Mouse (Mus musculus) neural tube, embryonic 13.5 days (tissue): Measurements from ENCODE around the gene Nono. TPM values are rescaled to one million over a fixed set of nuclear protein-coding genes. Genes with fewer than 3 reads are reported as not detected.

Source experiments
- ATAC-seq: fragments of 200-750 bp; cut with Nextera tagmentation; 2 replicates; pipeline ENCODE4 v1.8.0; 2017; ENCODE audit warnings: low read depth, mild to moderate bottlenecking, moderate TSS enrichment, moderate library complexity
- H3K27ac ChIP-seq: fragments of 300-500 bp; sonication (generic); replicated peaks from 2 replicates; pipeline ENCODE4 v1.5.1; 2015; ENCODE audit warnings: moderate library complexity, mild to moderate bottlenecking, inconsistent platforms
- H3K27me3 ChIP-seq: fragments of 300-500 bp; sonication (generic); 2 replicates; pipeline ENCODE4 v1.6.1; 2015; ENCODE audit warnings: mild to moderate bottlenecking, inconsistent platforms
- H3K36me3 ChIP-seq: fragments of 300-500 bp; sonication (generic); 2 replicates; pipeline ENCODE4 v1.6.1; 2015; ENCODE audit warnings: mild to moderate bottlenecking, inconsistent platforms
- H3K4me1 ChIP-seq: fragments of 300-500 bp; sonication (generic); replicated peaks from 2 replicates; pipeline ENCODE4 v1.6.1; 2015; ENCODE audit warnings: inconsistent platforms
- H3K4me2 ChIP-seq: fragments of 300-500 bp; sonication (generic); 2 replicates; pipeline ENCODE4 v1.6.1; 2015; ENCODE audit warnings: inconsistent platforms, mild to moderate bottlenecking, moderate library complexity
- H3K4me3 ChIP-seq: fragments of 300-500 bp; sonication (generic); 2 replicates; pipeline ENCODE4 v1.5.1; 2015; ENCODE audit warnings: mild to moderate bottlenecking, inconsistent platforms
- H3K9ac ChIP-seq: fragments of 300-500 bp; sonication (generic); 2 replicates; pipeline ENCODE4 v1.6.1; 2015; ENCODE audit warnings: moderate library complexity, mild to moderate bottlenecking, inconsistent platforms
- H3K9me3 ChIP-seq: fragments of 300-500 bp; sonication (generic); 2 replicates; pipeline ENCODE4 v1.6.1; 2016; ENCODE audit warnings: inconsistent platforms
- WGBS: fragments of 180-500 bp; shearing (Covaris S2); methylation state at CpG from one replicate; pipeline ENCODE4 v1.1.7; 2015; 5-methylcytosine and 5-hydroxymethylcytosine counted together
- polyA plus RNA-seq: library from polyadenylated mRNA; unstranded; fragments of >200 nt; fragmentation: Nextera tagmentation; extraction: Ambion mirVana; gene quantifications from 2 replicates; pipeline ENCODE4 v1.2.1, GENCODE M21; 2015

Gene Nono
- 372 and 398 TPM in 2 replicates for polyA plus RNA-seq

- WGBS: 25% methylated on average over 51 of the region's 51 CpGs
- peaks cover 7% of the 10 kb centered on the region; the same call in 1 of the 2 replicates for H3K36me3 ChIP-seq
- no peaks in the 10 kb centered on the region for H3K9me3 ChIP-seq
- ATAC-seq: peak; percentile 97
- peak within 1 kb of the TSS; percentile 66 for H3K4me3 ChIP-seq
- H3K27ac ChIP-seq: peak within 1 kb of the TSS; percentile 95
- no peaks in the 10 kb centered on the region for H3K27me3 ChIP-seq
- H3K9ac ChIP-seq: peak within 1 kb of the TSS; percentile 88
- H3K4me1 ChIP-seq: peaks cover 25% of the 10 kb centered on the region
- H3K4me2 ChIP-seq: peak within 1 kb of the TSS; percentile 63
Measured at GRCm38 (mm10) chrX:101429142-101429949, at the start of gene Nono. Gene Nono, plus strand, starts transcription at chrX:101429318.

DNA sequence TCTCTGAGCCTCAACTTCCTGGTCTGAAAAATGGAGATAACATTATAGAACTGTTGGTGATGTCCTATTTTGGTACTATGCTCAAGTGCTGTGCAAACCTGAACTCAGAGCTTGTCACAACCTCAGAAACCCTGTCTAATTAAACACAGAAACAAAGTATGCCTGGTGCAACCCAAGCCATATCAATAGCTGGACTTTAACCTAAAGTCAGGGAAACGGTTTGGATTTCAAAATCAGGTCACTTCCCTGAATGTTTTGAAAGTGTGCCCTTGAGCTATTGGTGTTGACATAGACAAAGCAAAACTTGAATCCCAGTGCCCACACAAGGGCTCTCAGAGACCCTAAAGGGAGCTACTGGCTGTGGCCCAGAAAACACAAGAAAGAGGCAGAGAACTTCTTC lies 49.4 kb upstream of the Nono start:
- Histone ChIP-seq H3K4me3 (no peak overlapping the region), H3K36me3 (no peaks in the 10 kb centered on the region), H3K9ac (no peak overlapping the region), H3K9me3 (no peaks in the 10 kb centered on the region), H3K4me2 (no peak overlapping the region), H3K27ac (no peak overlapping the region), H3K4me1 (peaks cover 7% of the 10 kb centered on the region; the same call in 1 of the 2 replicates), H3K27me3 (peaks cover 54% of the 10 kb centered on the region)
- no peak for ATAC-seq
- WGBS: 86% methylated on average over 1 of the region's 1 CpGs

- Histone ChIP-seq H3K36me3 (no peaks in the 10 kb centered on the region), H3K27ac (no peak overlapping the region), H3K4me2 (no peak overlapping the region), H3K27me3 (peaks cover 79% of the 10 kb centered on the region), H3K4me1 (peaks cover 10% of the 10 kb centered on the region; the same call in 1 of the 2 replicates), H3K4me3 (no peak overlapping the region), H3K9ac (no peak overlapping the region), H3K9me3 (no peaks in the 10 kb centered on the region)
- ATAC-seq: no peak
- 20% methylated on average over 18 of the region's 18 CpGs for WGBS
Measured at GRCm38 (mm10) chrX:101383455-101383854, 45.7 kb upstream of the Nono start.

DNA sequence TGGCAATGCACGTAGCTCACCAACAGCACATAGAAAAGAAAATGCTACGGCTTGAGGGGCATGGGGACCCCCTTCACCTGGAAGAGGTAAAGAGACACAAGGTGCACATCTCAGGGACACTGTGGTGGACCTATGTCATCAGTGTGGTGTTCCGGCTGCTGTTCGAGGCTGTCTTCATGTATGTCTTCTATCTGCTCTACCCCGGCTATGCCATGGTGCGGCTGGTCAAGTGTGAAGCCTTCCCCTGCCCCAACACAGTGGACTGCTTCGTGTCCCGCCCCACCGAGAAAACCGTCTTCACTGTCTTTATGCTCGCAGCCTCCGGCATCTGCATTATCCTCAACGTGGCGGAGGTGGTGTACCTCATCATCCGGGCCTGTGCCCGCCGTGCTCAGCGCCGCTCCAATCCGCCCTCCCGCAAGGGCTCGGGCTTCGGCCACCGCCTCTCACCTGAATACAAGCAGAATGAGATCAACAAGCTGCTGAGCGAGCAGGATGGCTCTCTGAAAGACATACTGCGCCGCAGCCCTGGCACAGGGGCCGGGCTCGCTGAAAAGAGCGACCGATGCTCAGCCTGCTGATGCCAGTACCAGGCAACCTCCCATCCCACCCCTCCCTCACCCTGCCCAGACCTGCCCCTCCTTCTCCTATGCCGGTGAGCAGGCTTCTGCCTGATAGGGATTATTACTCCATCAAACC lies 44.5 kb upstream of the Nono start:
- Histone ChIP-seq H3K4me3 (peak overlapping the region; percentile 34), H3K27ac (no peak overlapping the region), H3K4me2 (peak overlapping the region; percentile 54), H3K9me3 (no peaks in the 10 kb centered on the region), H3K9ac (peak overlapping the region; percentile 64), H3K36me3 (no peaks in the 10 kb centered on the region), H3K4me1 (peaks cover 10% of the 10 kb centered on the region; the same call in 1 of the 2 replicates), H3K27me3 (peaks cover 77% of the 10 kb centered on the region)
- ATAC-seq: peak; percentile 85
- whole genome bisulfite sequencing: 24% methylated on average over 32 of the region's 32 CpGs

DNA sequence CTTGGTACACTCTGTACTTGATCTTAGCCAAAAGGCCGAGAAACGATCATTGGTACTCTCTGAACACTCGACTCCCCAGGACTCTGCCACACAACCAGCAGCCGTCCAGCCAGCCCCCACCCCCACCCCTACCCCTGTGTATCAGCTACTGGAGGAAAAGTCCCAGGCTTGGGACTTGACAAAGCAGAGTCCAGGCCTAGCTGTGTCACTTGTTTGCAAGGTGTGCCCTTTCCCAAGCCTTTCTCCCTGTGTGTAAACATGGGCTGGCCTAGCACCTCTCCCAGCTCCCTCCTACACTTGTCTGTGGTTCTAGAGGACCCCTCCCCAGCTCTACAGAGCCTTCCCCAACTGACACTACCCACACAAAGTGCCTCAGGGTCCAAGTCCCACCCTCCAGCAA lies 42.9 kb upstream of the Nono start:
- H3K9me3 ChIP-seq: no peaks in the 10 kb centered on the region
- ATAC-seq: no peak
- no peak overlapping the region for H3K9ac ChIP-seq
- no peak overlapping the region for H3K27ac ChIP-seq
- H3K4me1 ChIP-seq: peaks cover 10% of the 10 kb centered on the region; the same call in 1 of the 2 replicates
- H3K36me3 ChIP-seq: no peaks in the 10 kb centered on the region
- WGBS: 34% methylated on average over 4 of the region's 4 CpGs
- peaks cover 65% of the 10 kb centered on the region for H3K27me3 ChIP-seq
- no peak overlapping the region for H3K4me2 ChIP-seq
- no peak overlapping the region for H3K4me3 ChIP-seq

- Histone ChIP-seq H3K4me3 (no peak overlapping the region), H3K27me3 (peaks cover 37% of the 10 kb centered on the region), H3K9ac (no peak overlapping the region), H3K4me2 (no peak overlapping the region), H3K4me1 (peaks cover 8% of the 10 kb centered on the region; the same call in 1 of the 2 replicates), H3K36me3 (no peaks in the 10 kb centered on the region), H3K9me3 (no peaks in the 10 kb centered on the region), H3K27ac (no peak overlapping the region)
- 62% methylated on average over 5 of the region's 5 CpGs for WGBS
- ATAC-seq: no peak
Measured at GRCm38 (mm10) chrX:101388866-101389537, 40.1 kb upstream of the Nono start.

DNA sequence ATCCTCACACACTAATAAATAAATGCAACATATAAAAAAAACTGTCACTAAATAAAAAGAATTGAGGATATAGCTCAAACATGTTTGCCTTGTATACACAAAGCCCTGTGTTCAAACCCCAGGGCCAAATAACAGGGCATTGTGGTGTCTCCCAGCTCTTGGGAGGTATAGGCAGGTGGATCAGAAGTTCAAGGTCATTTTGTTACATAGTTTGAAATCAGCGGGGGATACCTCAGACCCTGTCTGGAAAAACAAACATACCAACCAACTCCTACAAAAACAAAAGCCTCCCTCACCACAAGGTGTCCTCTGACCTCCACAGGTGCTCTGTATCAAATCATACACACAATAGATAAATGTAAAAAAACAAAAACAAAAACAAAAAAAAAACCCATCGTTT lies 34.8 kb upstream of the Nono start:
- no peak overlapping the region for H3K4me3 ChIP-seq
- H3K27me3 ChIP-seq: peaks cover 23% of the 10 kb centered on the region
- no peak overlapping the region for H3K4me2 ChIP-seq
- no peak for ATAC-seq
- H3K4me1 ChIP-seq: no peaks in the 10 kb centered on the region
- H3K36me3 ChIP-seq: no peaks in the 10 kb centered on the region
- H3K27ac ChIP-seq: no peak overlapping the region
- H3K9me3 ChIP-seq: no peaks in the 10 kb centered on the region
- WGBS: 66% methylated on average over 2 of the region's 2 CpGs
- H3K9ac ChIP-seq: no peak overlapping the region

DNA sequence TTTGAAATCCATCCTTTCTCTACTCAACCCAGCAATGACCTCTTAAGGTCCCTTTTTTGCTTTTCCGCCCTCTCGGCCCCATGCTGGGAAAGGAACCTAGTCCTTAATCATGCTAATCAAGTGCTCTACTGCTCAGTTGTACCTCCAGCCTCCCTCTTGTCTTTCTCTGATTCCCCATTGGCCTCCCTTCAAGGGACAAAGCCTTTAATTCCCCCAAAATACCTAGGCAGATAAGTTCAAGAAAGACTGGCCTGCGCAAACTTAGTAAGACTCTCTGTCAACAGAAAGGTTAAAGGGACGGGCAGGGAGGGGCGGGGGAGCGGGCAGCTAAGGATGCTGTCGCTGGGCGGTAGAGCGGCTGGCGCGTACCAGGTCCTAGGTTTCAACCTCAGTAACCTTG lies 32.7 kb upstream of the Nono start:
- WGBS: 28% methylated on average over 11 of the region's 11 CpGs
- no peaks in the 10 kb centered on the region for H3K36me3 ChIP-seq

GRCm38 (mm10) chrX:101418946-101419724 lies 10.0 kb upstream of the Nono start:
- 21% methylated on average over 33 of the region's 36 CpGs for WGBS
- H3K4me3 ChIP-seq: peak overlapping the region; percentile 55
- H3K36me3 ChIP-seq: peaks cover 18% of the 10 kb centered on the region; the same call in 1 of the 2 replicates
- H3K27ac ChIP-seq: peak overlapping the region; percentile 84
- peak; percentile 20 for ATAC-seq
- no peaks in the 10 kb centered on the region for H3K27me3 ChIP-seq
- peak overlapping the region; percentile 66 for H3K4me2 ChIP-seq
- no peaks in the 10 kb centered on the region for H3K9me3 ChIP-seq
- H3K4me1 ChIP-seq: peaks cover 18% of the 10 kb centered on the region
- H3K9ac ChIP-seq: peak overlapping the region; percentile 78

More for the DNA sequence above, 32.7 kb upstream of the Nono start:
- no peak for ATAC-seq
- Histone ChIP-seq H3K4me2 (no peak overlapping the region), H3K9me3 (no peaks in the 10 kb centered on the region), H3K27me3 (peaks cover 23% of the 10 kb centered on the region), H3K4me1 (no peaks in the 10 kb centered on the region), H3K9ac (no peak overlapping the region), H3K27ac (no peak overlapping the region), H3K4me3 (no peak overlapping the region)

DNA sequence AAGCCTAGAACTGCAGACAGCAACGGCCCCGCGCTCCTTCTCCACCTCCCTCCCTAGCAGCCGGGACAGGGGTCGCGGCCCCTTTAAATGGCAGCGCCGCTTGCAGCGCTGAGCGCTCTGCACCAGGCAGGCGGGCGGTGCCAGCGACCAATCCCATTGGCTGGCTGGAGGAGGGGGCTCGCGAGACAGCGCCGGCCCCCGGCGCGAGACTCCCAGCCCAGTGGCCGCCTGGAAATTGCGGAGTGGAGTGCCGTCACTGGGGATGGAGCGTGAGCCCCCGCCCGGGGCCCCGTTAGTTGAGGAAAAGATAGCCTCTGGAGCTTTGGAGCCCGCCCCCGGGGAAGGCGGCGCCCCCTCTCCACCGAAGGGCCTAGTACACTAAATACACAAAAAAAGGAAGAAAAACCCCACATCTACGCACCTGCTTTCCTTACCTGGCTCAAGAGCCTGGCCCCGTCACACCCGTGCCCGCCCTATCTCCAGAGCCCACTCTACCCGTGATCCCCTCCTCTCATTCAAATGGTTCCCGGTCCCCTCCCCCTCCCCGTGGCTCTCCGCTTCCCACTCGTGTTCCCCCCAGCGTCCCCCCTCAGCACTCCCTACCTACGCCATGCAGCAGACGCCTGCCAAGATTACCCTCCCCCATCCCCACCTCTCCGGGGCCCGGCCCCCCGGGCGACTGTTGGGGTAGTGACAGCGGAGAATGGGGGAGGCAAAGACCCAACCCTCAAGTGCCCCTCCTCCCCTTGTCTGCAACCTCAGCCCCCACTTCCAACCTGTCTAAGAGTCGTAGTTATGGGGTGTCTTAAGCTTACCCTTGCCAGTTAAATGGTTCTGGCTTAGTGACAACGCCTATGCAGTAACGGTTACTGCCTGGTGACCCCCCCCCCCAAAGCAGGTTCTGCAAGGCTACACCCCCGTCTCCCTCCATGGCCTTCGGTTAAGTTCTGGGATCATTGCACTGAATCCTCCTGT lies 9.1 kb upstream of the Nono start:
- no peaks in the 10 kb centered on the region for H3K27me3 ChIP-seq
- peak overlapping the region; percentile 66 for H3K4me2 ChIP-seq
- H3K36me3 ChIP-seq: peaks cover 11% of the 10 kb centered on the region; the same call in 1 of the 2 replicates
- peak overlapping the region; percentile 78 for H3K9ac ChIP-seq
- peak; percentile 97 for ATAC-seq
- peaks cover 18% of the 10 kb centered on the region for H3K4me1 ChIP-seq
- H3K4me3 ChIP-seq: peak overlapping the region; percentile 55
- peak overlapping the region; percentile 84 for H3K27ac ChIP-seq
- WGBS: 19% methylated on average over 46 of the region's 54 CpGs
- no peaks in the 10 kb centered on the region for H3K9me3 ChIP-seq
